Mouse (Mus musculus) embryonic fibroblast, embryonic 13.5 days (primary cell): Measurements from ENCODE around the gene Pla2g2c. TPM values are rescaled to one million over a fixed set of nuclear protein-coding genes. Genes with fewer than 3 reads are reported as not detected.

Source experiments
- H3K27ac ChIP-seq: 2 replicates; pipeline ENCODE4 v1.5.1; 2012; ENCODE audit warnings: low read length, control low read depth, inconsistent platforms; ENCODE audit not compliant: insufficient read depth
- H3K4me1 ChIP-seq: 2 replicates; pipeline ENCODE4 v1.6.1; 2011; ENCODE audit warnings: low read length; ENCODE audit not compliant: control insufficient read depth, insufficient read depth
- H3K4me3 ChIP-seq: 2 replicates; pipeline ENCODE4 v1.5.1; 2011; ENCODE audit warnings: mild to moderate bottlenecking, control low read depth, low read length; ENCODE audit not compliant: insufficient read depth
- CTCF ChIP-seq: IDR thresholded peaks from 2 replicates; pipeline ENCODE4 v1.5.1; 2011; ENCODE audit warnings: mild to moderate bottlenecking, control low read depth, low read length, moderate library complexity, borderline replicate concordance; ENCODE audit not compliant: insufficient read depth
- POLR2A ChIP-seq: IDR thresholded peaks from 2 replicates; pipeline ENCODE4 v1.6.1; 2011; ENCODE audit warnings: low read depth, mild to moderate bottlenecking, control low read depth, low read length, moderate library complexity
- polyA plus RNA-seq: library from polyadenylated mRNA; stranded (reverse); fragments of >200 nt; gene quantifications from 2 replicates; pipeline ENCODE4 v1.2.4, GENCODE M21; 2011; ENCODE audit warnings: low read depth; ENCODE audit not compliant: missing spikeins, insufficient read length

The Pla2g2c gene
- polyA plus RNA-seq, 1 experiment, result not detected

DNA sequence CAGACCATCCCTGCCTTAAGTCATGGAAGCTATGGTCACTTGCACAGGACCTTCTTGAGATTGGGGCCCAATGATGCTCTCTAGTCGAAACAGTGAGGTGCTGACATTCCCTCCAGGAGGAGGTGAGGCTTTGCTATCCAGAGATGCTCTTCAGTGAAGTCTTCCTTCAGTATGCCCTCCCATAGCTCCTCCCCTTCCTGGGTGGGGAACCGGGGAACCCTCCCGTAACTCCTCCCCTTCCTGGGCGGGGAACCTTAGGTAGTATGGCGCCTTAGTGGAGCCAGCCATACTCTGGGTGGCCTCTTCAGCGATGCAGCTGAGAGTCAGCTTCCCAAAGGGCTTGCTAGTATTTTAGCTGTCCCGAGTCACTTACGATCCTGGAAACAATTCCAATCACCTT is 18.0 kb upstream of the Pla2g2c start:
- H3K4me1 ChIP-seq, result no peaks in the 10 kb centered on the region
- H3K4me3 ChIP-seq, result no peak overlapping the region
- no peak for TF ChIP-seq POLR2A
- no peak for TF ChIP-seq CTCF

DNA sequence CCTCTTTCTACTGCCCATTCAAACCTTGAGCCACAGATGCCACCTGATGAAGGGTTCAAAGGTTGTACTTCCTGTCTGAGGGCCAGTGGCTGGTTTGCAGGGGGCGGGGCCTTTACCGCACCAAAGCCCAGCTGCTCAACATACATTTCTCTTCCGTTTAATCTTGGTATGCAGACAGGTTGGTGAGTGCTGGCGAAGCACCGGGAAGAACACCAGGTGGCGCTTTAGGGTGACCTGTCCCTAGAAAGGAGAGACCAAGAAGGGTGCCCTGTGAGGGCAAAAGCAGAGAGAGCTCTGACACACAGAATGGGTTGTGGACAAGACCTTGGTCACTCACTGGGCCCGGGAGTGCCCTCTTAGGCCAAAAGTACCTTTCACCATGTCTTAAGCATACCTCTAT is 16.0 kb upstream of the Pla2g2c start:
- no peak overlapping the region for H3K27ac ChIP-seq
- TF ChIP-seq POLR2A (no peak), CTCF (peak; percentile 22; the same call in 1 of the 2 replicates)
- no peak overlapping the region for H3K4me3 ChIP-seq
- no peaks in the 10 kb centered on the region for H3K4me1 ChIP-seq

More for the DNA sequence above, 18.0 kb upstream of the Pla2g2c start:
- no peak overlapping the region for H3K27ac ChIP-seq

DNA sequence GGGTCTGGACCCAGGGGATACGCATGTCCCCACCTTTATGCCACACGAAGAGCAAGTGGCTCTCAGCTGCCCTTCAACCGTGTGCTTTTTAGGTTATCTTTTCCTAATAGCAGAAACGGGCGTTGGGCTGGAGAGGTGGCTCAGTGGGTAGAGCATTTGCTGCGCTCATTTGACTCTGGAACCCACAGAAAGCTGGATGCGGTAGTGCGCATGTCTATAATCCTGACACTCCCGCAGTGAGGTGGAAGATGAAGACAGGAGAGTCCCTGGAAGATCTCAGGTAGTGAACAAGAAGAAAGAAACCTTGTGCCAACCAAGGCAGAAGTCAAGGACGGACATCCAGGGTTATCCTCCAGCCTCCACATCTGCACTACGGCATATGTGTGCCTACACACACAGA is 15.3 kb upstream of the Pla2g2c start:
- no peak for TF ChIP-seq CTCF
- no peak for TF ChIP-seq POLR2A
- no peak overlapping the region for H3K4me3 ChIP-seq

DNA sequence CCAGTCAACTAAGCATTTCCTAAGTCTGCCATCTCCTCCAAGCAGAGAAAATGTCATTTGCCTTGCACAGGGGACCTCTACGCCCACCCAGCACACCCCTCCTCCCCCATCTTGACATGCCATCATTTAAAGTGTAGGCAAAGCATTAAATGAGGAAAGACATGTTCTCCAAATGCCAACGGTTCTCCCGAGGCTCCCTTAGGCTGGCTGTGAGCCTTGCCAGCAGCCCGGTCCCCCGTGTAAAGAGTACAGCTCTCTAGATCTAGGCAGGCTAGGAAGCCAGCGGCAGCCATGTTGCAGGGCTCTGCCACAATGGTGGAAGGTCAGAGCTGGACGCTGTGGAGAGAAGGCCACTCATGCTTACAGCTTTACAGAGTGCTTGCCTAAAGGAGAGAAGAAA is 14.6 kb upstream of the Pla2g2c start:
- no peak for TF ChIP-seq POLR2A
- no peak for TF ChIP-seq CTCF
- Histone ChIP-seq H3K27ac (no peak overlapping the region), H3K4me1 (no peaks in the 10 kb centered on the region), H3K4me3 (no peak overlapping the region)

More for the DNA sequence above, 15.3 kb upstream of the Pla2g2c start:
- no peak overlapping the region for H3K27ac ChIP-seq
- no peaks in the 10 kb centered on the region for H3K4me1 ChIP-seq

DNA sequence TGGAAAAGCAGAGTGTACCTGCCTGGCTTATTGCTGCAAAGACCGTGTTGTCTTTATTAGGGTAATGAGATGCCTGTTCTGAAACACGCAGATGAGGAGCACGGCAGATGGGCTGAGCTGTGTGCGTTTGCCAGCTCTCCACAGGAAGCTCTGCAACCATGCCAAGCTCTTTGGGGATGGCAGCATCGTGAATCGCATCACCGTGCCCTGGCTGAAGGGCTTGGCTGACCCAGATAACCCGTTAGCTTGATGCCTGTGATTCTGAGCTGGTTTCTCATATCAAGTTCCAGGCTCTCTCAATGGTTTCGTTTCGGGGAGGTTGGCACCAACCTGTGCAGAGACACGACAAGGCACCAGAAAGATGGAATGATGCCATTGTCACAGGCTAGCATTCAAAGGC is 14.0 kb upstream of the Pla2g2c start:
- TF ChIP-seq POLR2A (no peak), CTCF (no peak)
- H3K27ac ChIP-seq, result no peak overlapping the region
- H3K4me3 ChIP-seq, result no peak overlapping the region
- no peaks in the 10 kb centered on the region for H3K4me1 ChIP-seq

DNA sequence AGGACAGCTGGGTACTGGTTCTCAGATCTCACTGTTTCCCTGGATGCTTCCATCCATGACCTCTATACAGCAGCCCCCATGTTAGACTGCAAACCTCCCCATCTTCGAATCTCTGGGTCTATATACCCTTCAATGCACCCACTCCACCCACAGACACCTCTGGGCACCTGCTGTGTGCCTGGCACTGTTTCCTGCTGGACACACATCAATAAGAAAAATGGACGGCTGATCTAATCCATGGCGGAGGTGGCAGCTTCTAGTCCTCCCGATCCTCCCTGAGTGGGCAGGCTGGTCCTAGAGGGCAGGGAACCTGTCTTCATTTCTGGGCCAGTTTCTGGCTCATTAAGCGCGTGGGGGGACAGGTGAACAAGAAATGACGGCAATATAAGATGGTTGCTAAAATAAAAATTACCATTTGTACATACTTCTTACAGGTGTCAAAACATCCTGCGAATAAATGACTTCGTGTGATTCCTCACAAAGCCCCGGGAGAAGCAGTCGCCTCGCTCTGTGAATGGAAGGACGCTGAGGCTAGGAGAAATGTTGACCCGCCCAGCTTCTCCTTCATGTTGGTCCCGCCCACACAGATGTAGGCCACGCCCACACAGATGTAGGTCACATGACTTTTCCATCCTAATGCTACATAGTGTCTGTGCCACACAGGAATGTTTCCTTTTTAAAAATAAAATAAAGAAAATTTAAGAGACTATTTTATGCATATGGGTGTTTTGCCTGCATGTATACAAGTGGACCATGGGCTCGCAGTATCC is 13.4 kb upstream of the Pla2g2c start:
- TF ChIP-seq CTCF, result no peak
- no peak for TF ChIP-seq POLR2A
- Histone ChIP-seq H3K4me1 (no peaks in the 10 kb centered on the region), H3K27ac (no peak overlapping the region), H3K4me3 (no peak overlapping the region)

DNA sequence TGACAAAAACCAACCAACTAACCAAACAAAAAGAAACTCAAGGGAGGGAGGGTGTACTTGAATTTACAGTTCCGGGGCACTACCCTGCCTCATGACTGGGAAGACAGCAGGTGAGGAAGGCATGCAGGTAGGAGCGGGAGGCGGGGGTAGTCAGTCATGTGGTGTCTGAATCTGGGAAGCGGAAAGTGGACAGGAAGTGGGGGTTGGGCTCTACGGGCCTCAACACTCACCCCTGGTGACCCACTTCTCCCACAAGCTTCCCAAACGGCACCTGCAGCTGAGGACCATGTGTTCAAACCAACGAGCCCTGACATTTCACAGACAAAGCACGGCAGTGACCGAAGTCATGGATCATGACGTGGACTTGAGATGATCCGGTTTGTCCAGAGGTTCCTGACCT is 12.5 kb upstream of the Pla2g2c start:
- H3K4me3 ChIP-seq, result no peak overlapping the region
- H3K27ac ChIP-seq, result no peak overlapping the region
- TF ChIP-seq POLR2A (no peak), CTCF (no peak)
- no peaks in the 10 kb centered on the region for H3K4me1 ChIP-seq

DNA sequence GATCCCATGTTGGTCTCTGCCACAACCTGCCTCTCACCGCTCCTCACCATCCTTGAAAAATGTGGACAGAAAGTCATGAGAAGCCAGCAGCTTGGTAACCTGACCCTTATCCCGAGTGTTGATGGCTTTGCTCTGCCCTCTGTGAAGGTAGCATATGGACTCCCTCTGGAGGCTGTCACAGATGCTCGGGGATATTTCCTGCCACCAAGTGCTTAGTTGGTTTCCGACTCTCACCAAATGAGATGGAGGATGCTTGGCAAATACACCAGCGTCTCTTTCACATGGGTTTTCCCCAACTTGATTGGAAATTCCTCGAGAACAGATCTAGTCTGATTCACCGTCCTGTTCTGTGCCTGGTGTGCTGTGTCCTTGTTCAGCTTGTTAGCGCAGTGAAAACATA is 12.0 kb upstream of the Pla2g2c start:
- no peaks in the 10 kb centered on the region for H3K4me1 ChIP-seq
- no peak overlapping the region for H3K4me3 ChIP-seq
- H3K27ac ChIP-seq, result no peak overlapping the region
- TF ChIP-seq CTCF (no peak), POLR2A (no peak)

DNA sequence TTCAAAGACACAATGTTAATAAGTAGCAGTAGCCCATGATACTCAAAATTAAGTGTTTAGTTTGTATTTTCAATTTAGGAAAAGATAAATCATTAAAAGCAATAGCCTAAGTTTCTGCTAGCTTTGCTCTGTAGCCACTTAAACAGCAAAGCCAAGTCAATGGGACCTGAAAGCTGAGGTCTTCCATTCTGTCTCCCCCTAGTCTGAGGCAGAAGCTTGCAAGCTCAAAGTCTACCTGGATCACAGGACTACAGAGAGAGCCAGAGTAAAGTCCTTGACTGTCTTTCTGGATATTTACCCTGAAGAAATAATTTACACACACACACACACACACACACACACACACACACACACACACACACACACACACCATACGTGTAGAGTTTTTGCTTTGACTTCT is 10.4 kb upstream of the Pla2g2c start:
- Histone ChIP-seq H3K4me1 (no peaks in the 10 kb centered on the region), H3K27ac (no peak overlapping the region), H3K4me3 (no peak overlapping the region)
- TF ChIP-seq POLR2A, result no peak
- no peak for TF ChIP-seq CTCF

DNA sequence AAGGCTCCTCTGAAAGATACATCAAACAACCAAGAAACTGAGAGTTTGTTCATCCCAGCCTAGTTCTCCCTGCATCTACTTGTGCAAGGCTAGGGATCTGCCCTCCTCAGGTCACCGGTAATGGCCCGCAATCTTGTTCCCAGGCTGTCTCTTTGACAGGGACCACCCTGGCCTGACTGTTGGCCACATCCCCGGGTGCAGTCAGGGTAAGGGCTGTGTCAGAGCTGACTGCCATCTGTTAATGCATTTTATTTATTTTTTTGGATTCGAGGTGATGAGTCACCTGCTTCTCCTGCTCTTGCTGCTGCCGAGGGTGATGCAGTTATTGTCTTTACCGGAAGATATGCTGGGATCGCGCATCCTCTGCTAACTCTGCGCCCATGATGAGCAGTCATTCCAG is 7.9 kb upstream of the Pla2g2c start:
- Histone ChIP-seq H3K27ac (no peak overlapping the region), H3K4me1 (no peaks in the 10 kb centered on the region), H3K4me3 (no peak overlapping the region)
- TF ChIP-seq CTCF (no peak), POLR2A (no peak)
